8 mouse cellular contexts compared by ENCODE assay signal in genomic region chr9:15529275-15529964, GRCm38 (mm10). TPM values are rescaled to one million over a fixed set of nuclear protein-coding genes. Genes with fewer than 3 reads are reported as not detected.
DNase-seq lines count a peak whose midpoint lies in the region; ATAC-seq and TF ChIP-seq lines count a peak whose summit lies in the region.

No protein-coding gene starts in this region.

- 0 out of 2 replicates have a peak, but pooled peaks cover 2% of the 10 kb centered on the region for H3K4me1 ChIP-seq in hindbrain, embryonic 11.5 days (replicated peaks; ENCODE audit: control insufficient read depth, insufficient read depth, low read length)
- peaks cover 42% of the 10 kb centered on the region for H3K4me1 ChIP-seq in hindbrain, embryonic 10.5 days (replicated peaks)
- H3K4me1 ChIP-seq in lung, embryonic 15.5 days, result peaks cover 65% of the 10 kb centered on the region

- no peak overlapping the region for H3K4me3 ChIP-seq in hindbrain, embryonic 11.5 days (ENCODE audit: low read depth, low read length)
- H3K4me3 ChIP-seq in hindbrain, embryonic 10.5 days, result no peak overlapping the region
- no peak overlapping the region for H3K4me3 ChIP-seq in lung, embryonic 15.5 days
- H3K4me3 ChIP-seq in left cerebral cortex, adult 2 months, result no peak overlapping the region

- peak; percentile 32 for DNase-seq in hindbrain, embryonic 11.5 days (ENCODE audit: low spot score)
- DNase-seq in hindbrain, embryonic 10.5 days (ENCODE audit: low spot score), result no peak
- peak; percentile 26 for DNase-seq in ZHBTc4 (ENCODE audit: low read depth, low spot score)
- peak; percentile 74 for DNase-seq in heart, postnatal 4 days
- no peak for DNase-seq in spleen, postnatal 14 days (ENCODE audit: low spot score in 2 of 2)
- DNase-seq in left cerebral cortex, postnatal 25 days (ENCODE audit: low spot score in 2 of 2), result no peak
- no peak for DNase-seq in left cerebral cortex, adult 2 months (ENCODE audit: extremely low spot score in 1 of 2, low spot score in 2 of 2)

- no peaks in the 10 kb centered on the region for H3K9me3 ChIP-seq in hindbrain, embryonic 11.5 days (ENCODE audit: control insufficient read depth, low read length)
- H3K9me3 ChIP-seq in hindbrain, embryonic 10.5 days, result no peaks in the 10 kb centered on the region
- H3K9me3 ChIP-seq in lung, embryonic 15.5 days, result no peaks in the 10 kb centered on the region

- H3K36me3 ChIP-seq in hindbrain, embryonic 11.5 days (ENCODE audit: control insufficient read depth, insufficient read depth, low read length), result no peaks in the 10 kb centered on the region
- peaks cover 7% of the 10 kb centered on the region; the same call in 1 of the 2 replicates for H3K36me3 ChIP-seq in hindbrain, embryonic 10.5 days
- no peaks in the 10 kb centered on the region for H3K36me3 ChIP-seq in lung, embryonic 15.5 days

- no peak for TF ChIP-seq CTCF in left cerebral cortex, adult 2 months (IDR thresholded peaks at IDR 0.05)

- H3K4me2 ChIP-seq in hindbrain, embryonic 11.5 days (replicated peaks; ENCODE audit: low read depth, low read length), result no peak overlapping the region
- H3K4me2 ChIP-seq in lung, embryonic 15.5 days, result no peak overlapping the region

- 65% methylated on average over 8 of the region's 8 CpGs for WGBS in hindbrain, embryonic 11.5 days
- 65% methylated on average over 8 of the region's 8 CpGs for WGBS in hindbrain, embryonic 10.5 days
- WGBS in lung, embryonic 15.5 days, result 39% methylated on average over 8 of the region's 8 CpGs

- intact Hi-C loops in left cerebral cortex, postnatal 25 days (cut with DNase I), result no loop called here
- intact Hi-C loops in left cerebral cortex, adult 2 months (cut with DNase I), result no loop called here

- ATAC-seq in hindbrain, embryonic 11.5 days (ENCODE audit: low FRiP score), result peak; percentile 41; the same call in 1 of the 2 replicates
- peak; percentile 47; the same call in 1 of the 2 replicates for ATAC-seq in lung, embryonic 15.5 days (ENCODE audit: borderline replicate concordance, extremely low read depth, low FRiP score, low TSS enrichment)

- H3K27ac ChIP-seq in hindbrain, embryonic 11.5 days (ENCODE audit: low read depth, low read length), result no peak overlapping the region
- no peak overlapping the region; the same call in 1 of the 2 replicates for H3K27ac ChIP-seq in hindbrain, embryonic 10.5 days
- H3K27ac ChIP-seq in lung, embryonic 15.5 days, result 0 out of 2 replicates have a peak overlapping the region, but pooled peaks have one; percentile 12
- no peak overlapping the region for H3K27ac ChIP-seq in left cerebral cortex, adult 2 months

- no peaks in the 10 kb centered on the region for H3K27me3 ChIP-seq in hindbrain, embryonic 11.5 days (ENCODE audit: control insufficient read depth, insufficient read depth, low read length)
- no peaks in the 10 kb centered on the region for H3K27me3 ChIP-seq in hindbrain, embryonic 10.5 days (ENCODE audit: insufficient read depth, poor library complexity, severe bottlenecking)
- no peaks in the 10 kb centered on the region for H3K27me3 ChIP-seq in lung, embryonic 15.5 days

- no peak overlapping the region for H3K9ac ChIP-seq in hindbrain, embryonic 11.5 days (ENCODE audit: low read depth, low read length)
- H3K9ac ChIP-seq in lung, embryonic 15.5 days, result no peak overlapping the region

RNA-seq across cellular contexts. Expression of gene Smco4, which starts 36.2 kb away (rescaled TPM):
- 2.0 and 2.8 TPM in 2 replicates for polyA plus RNA-seq in hindbrain, embryonic 11.5 days (2014; fragmentation: Nextera tagmentation; extraction: Ambion mirVana)
- 2.1 and 2.6 TPM in 2 replicates for polyA plus RNA-seq in hindbrain, embryonic 10.5 days (2016; fragmentation: Nextera tagmentation; extraction: Ambion mirVana)
- total RNA-seq in heart, postnatal 4 days (2021), result 10 to 100 TPM; 23.1 to 23.9 TPM
- polyA plus RNA-seq in lung, embryonic 15.5 days (2015; fragmentation: Nextera tagmentation; extraction: Ambion mirVana), result 2.7 and 3.9 TPM in 2 replicates
- 1 to 10 TPM; 3.3 to 4.1 TPM for total RNA-seq in left cerebral cortex, postnatal 25 days (2021)
- 1 to 10 TPM; 3.0 to 4.4 TPM for total RNA-seq in left cerebral cortex, adult 2 months (2021)

Comparison
In these comparisons a context has a peak if more than half of its experiments do, and no peak if none do; other contexts are left out.
1. DNase-seq: peak in hindbrain, embryonic 11.5 days (single experiment), ZHBTc4 (single experiment) and heart, postnatal 4 days (single experiment); none in hindbrain, embryonic 10.5 days (single experiment), spleen, postnatal 14 days (0 of 2), left cerebral cortex, postnatal 25 days (0 of 2) and left cerebral cortex, adult 2 months (0 of 2).
2. RNA of gene Smco4, which starts 36.2 kb away (total RNA-seq): 23.1 to 23.9 TPM in heart, postnatal 4 days; 3.0 to 4.4 TPM in left cerebral cortex, adult 2 months and 3.3 to 4.1 TPM in left cerebral cortex, postnatal 25 days; every median in the first group is over 4 times any median in the second.